Mouse (Mus musculus) midbrain, embryonic 12.5 days (tissue): ENCODE results near the gene Gm21972. TPM values are rescaled to one million over a fixed set of nuclear protein-coding genes. Genes with fewer than 3 reads are reported as not detected.
A peak's percentile ranks its signal among the peaks of the same experiment; 100 is the strongest.

Experiments
- ATAC-seq: fragments of 200-750 bp; cut with Nextera tagmentation; 2 replicates; pipeline ENCODE4 v1.8.0; 2017; ENCODE audit warnings: low read depth, moderate TSS enrichment, moderate library complexity; ENCODE audit not compliant: low FRiP score
- H3K27ac ChIP-seq: fragments of 300-500 bp; sonication (generic); replicated peaks from 2 replicates; pipeline ENCODE4 v1.5.1; 2016; ENCODE audit warnings: mild to moderate bottlenecking
- H3K27me3 ChIP-seq: fragments of 300-500 bp; sonication (generic); 2 replicates; pipeline ENCODE4 v1.6.1; 2016; ENCODE audit warnings: mild to moderate bottlenecking
- H3K36me3 ChIP-seq: fragments of 300-500 bp; sonication (generic); 2 replicates; pipeline ENCODE4 v1.6.1; 2016
- H3K4me1 ChIP-seq: fragments of 300-500 bp; sonication (generic); 2 replicates; pipeline ENCODE4 v1.6.1; 2016
- H3K4me2 ChIP-seq: fragments of 300-500 bp; sonication (generic); replicated peaks from 2 replicates; pipeline ENCODE4 v1.6.1; 2016; ENCODE audit warnings: mild to moderate bottlenecking, moderate library complexity
- H3K4me3 ChIP-seq: fragments of 300-500 bp; sonication (generic); 2 replicates; pipeline ENCODE4 v1.5.1; 2016; ENCODE audit warnings: mild to moderate bottlenecking
- H3K9ac ChIP-seq: fragments of 300-500 bp; sonication (generic); replicated peaks from 2 replicates; pipeline ENCODE4 v1.6.1; 2016; ENCODE audit warnings: mild to moderate bottlenecking, moderate library complexity
- H3K9me3 ChIP-seq: fragments of 300-500 bp; sonication (generic); 2 replicates; pipeline ENCODE4 v1.6.1; 2016; ENCODE audit warnings: mild to moderate bottlenecking
- WGBS: fragments of 180-500 bp; shearing (Covaris S2); methylation state at CpG from one replicate; pipeline ENCODE4 v1.1.7; 2016; 5-methylcytosine and 5-hydroxymethylcytosine counted together
- polyA plus RNA-seq: library from polyadenylated mRNA; unstranded; fragments of >200 nt; fragmentation: Nextera tagmentation; extraction: Ambion mirVana; gene quantifications from 2 replicates; pipeline ENCODE4 v1.2.1, GENCODE M21; 2016

Gene Gm21972
- polyA plus RNA-seq, 1 experiment from 2014 or later = not detected

GRCm38 (mm10) chr1:86176066-86176465 lies 42.6 kb downstream of the Gm21972 start:
- Histone ChIP-seq H3K4me3 (no peak overlapping the region), H3K9me3 (no peaks in the 10 kb centered on the region), H3K4me2 (no peak overlapping the region), H3K27ac (no peak overlapping the region), H3K9ac (no peak overlapping the region), H3K27me3 (no peaks in the 10 kb centered on the region), H3K4me1 (no peaks in the 10 kb centered on the region), H3K36me3 (peaks cover 53% of the 10 kb centered on the region)
- no peak for ATAC-seq
- WGBS = 94% methylated on average over 2 of the region's 2 CpGs

DNA sequence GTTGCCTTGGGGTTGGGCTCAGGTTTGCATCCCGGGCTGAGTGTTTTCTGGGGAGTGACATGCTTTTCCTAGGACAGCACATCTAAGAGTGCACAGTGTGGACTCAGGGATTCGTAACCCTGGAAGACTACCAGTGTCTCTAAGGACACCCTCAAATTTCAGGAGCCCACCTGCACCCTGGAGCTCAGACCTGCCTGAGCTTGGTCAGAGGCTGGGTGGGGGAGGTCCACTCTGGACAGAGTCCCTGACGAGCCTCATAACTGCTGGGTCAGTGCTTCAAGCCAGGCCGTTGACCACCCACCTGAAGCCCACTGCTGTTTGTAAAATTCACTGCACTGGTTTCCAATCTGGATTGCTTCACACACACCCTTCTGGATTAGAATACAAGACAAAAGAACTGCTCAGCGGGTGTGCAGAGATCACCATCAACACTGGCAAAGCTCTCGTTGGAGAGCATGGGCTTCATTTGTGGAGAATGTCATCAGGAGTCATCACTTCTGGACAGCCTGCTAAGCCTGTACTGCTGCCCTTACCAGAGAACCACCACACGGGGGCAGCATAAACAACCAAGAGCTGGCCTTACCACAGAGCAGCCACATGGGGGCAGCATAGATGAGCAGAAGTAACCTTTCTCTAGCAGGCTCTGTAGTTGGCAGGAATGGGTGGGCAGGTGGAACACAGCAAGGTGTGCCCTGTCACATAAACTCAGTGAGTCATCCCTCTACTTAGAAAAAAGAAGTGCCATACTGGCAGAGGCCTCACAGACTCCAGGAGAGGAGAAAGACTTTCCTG lies 45.2 kb downstream of the Gm21972 start:
- Histone ChIP-seq H3K4me3 (no peak overlapping the region), H3K9ac (no peak overlapping the region), H3K9me3 (no peaks in the 10 kb centered on the region), H3K4me1 (no peaks in the 10 kb centered on the region), H3K4me2 (no peak overlapping the region), H3K36me3 (peaks cover 44% of the 10 kb centered on the region), H3K27me3 (no peaks in the 10 kb centered on the region), H3K27ac (no peak overlapping the region)
- ATAC-seq = peak; percentile 69
- WGBS = 52% methylated on average over 7 of the region's 7 CpGs

- no peaks in the 10 kb centered on the region for H3K27me3 ChIP-seq
- H3K9ac ChIP-seq = no peak overlapping the region
- ATAC-seq = no peak
- no peak overlapping the region for H3K4me3 ChIP-seq
- H3K27ac ChIP-seq = no peak overlapping the region
- H3K4me2 ChIP-seq = no peak overlapping the region
- peaks cover 21% of the 10 kb centered on the region for H3K36me3 ChIP-seq
- no peaks in the 10 kb centered on the region for H3K4me1 ChIP-seq
- no peaks in the 10 kb centered on the region for H3K9me3 ChIP-seq
- WGBS = 83% methylated on average over 5 of the region's 5 CpGs
Observed at GRCm38 (mm10) chr1:86182004-86182709, 48.7 kb downstream of the Gm21972 start.

DNA sequence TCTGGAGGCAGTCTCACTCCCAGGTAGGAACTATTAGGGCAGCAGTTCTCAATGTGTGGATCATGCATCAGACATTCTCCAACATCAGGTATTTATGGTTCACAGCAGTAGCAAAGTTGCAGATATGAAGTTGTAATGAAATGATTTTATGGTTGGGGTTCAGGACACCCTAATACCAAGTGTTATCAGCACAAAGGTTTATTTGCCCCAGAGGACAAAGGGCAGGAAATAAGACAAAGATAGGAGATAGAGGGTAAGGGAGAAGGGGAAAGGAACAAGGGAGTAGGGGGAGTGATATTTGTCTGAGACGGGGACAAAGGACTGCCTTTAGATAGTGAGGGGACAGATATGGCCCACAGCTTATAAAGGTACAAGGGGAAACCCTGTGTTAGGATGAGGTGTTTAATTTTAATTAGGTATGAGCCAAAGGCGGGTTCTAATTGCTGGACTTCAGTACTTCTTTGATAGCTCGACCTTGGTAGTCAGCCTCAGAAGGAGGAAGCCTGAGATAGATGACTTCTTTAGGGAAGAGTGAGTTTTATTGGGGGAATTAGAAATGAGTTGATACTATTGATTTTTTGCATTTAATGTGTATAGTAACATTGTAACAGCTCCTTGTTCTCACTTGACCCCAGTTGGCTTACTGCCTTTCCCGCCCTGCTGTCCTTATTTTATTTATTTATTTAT lies 50.3 kb downstream of the Gm21972 start:
- ATAC-seq = no peak
- H3K27me3 ChIP-seq = no peaks in the 10 kb centered on the region
- 90% methylated on average over 4 of the region's 4 CpGs for WGBS

GRCm38 (mm10) chr1:86186762-86187161 lies 53.3 kb downstream of the Gm21972 start:
- no peak overlapping the region for H3K4me3 ChIP-seq
- ATAC-seq = no peak
- no peak overlapping the region for H3K4me2 ChIP-seq
- 90% methylated on average over 7 of the region's 7 CpGs for WGBS
- no peaks in the 10 kb centered on the region for H3K4me1 ChIP-seq
- no peak overlapping the region for H3K9ac ChIP-seq
- H3K27me3 ChIP-seq = no peaks in the 10 kb centered on the region
- peaks cover 28% of the 10 kb centered on the region for H3K36me3 ChIP-seq
- no peaks in the 10 kb centered on the region for H3K9me3 ChIP-seq
- no peak overlapping the region for H3K27ac ChIP-seq

More for the DNA sequence above, 50.3 kb downstream of the Gm21972 start:
- H3K4me2 ChIP-seq = no peak overlapping the region
- H3K9ac ChIP-seq = no peak overlapping the region
- no peaks in the 10 kb centered on the region for H3K4me1 ChIP-seq
- H3K36me3 ChIP-seq = peaks cover 14% of the 10 kb centered on the region
- H3K4me3 ChIP-seq = no peak overlapping the region
- no peaks in the 10 kb centered on the region for H3K9me3 ChIP-seq
- H3K27ac ChIP-seq = no peak overlapping the region

DNA sequence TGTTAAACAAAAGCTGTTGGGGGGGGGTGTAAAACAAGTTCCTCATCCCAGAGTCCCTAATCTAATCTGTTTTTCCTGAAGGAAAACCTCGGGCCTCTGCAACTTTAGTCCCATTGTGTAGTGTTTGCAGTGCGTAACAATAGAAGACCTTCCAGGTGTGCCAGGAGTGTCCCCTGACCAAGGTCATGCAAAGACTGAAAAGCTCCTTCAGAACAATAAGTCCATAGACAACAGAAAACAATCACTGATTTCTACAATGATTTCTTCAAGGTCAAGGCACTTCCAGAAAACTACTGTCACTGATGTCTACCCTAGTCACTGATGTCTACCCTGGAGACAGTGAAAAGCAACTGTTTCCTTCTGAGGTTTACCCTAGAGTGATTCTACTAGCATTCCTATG lies 54.4 kb downstream of the Gm21972 start:
- no peaks in the 10 kb centered on the region for H3K27me3 ChIP-seq
- H3K4me1 ChIP-seq = no peaks in the 10 kb centered on the region
- no peak overlapping the region for H3K4me3 ChIP-seq
- H3K9me3 ChIP-seq = no peaks in the 10 kb centered on the region
- H3K4me2 ChIP-seq = no peak overlapping the region
- H3K36me3 ChIP-seq = peaks cover 28% of the 10 kb centered on the region
- no peak overlapping the region for H3K27ac ChIP-seq
- WGBS = 70% methylated on average over 2 of the region's 2 CpGs
- H3K9ac ChIP-seq = no peak overlapping the region
- ATAC-seq = no peak

GRCm38 (mm10) chr1:86188271-86188670 lies 54.8 kb downstream of the Gm21972 start:
- H3K27ac ChIP-seq = no peak overlapping the region
- no peak overlapping the region for H3K4me3 ChIP-seq
- H3K4me1 ChIP-seq = no peaks in the 10 kb centered on the region
- no peaks in the 10 kb centered on the region for H3K27me3 ChIP-seq
- no peak overlapping the region for H3K9ac ChIP-seq
- peaks cover 27% of the 10 kb centered on the region for H3K36me3 ChIP-seq
- ATAC-seq = no peak
- no peak overlapping the region for H3K4me2 ChIP-seq
- 92% methylated on average over 2 of the region's 2 CpGs for WGBS
- H3K9me3 ChIP-seq = no peaks in the 10 kb centered on the region

DNA sequence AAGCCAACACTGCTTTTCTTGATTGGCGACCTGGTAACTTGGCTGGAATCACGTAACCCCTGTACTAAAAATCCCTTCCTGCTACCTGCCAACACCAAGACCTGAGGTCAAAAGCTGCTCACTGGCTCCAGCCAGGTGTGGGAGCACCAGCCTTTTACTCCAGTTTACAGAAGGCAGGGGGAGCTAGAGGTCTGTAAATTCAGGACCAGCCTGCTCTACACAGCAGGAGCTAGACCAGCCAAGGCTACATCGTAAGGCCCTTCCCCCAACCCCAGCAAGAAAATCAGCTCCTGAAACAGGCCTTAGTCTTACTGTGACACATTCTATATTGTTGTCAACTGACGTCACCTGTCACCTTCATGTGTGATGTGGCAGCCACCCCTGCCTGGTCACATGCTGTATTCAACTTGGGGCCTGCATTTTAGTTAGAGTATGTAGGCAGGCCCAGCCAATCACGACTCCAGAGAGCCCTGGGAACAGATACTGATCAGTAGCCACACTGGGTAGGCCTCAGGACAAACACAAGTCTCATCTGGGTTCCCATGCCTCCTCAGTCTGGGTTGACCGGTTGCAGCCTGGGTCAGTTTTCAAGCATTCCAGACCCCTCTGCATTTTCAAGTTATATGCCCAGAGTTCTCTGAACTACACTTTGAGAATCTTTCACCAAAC lies 55.7 kb downstream of the Gm21972 start:
- H3K9me3 ChIP-seq = no peaks in the 10 kb centered on the region
- peaks cover 31% of the 10 kb centered on the region for H3K36me3 ChIP-seq
- no peak overlapping the region for H3K4me2 ChIP-seq
- H3K9ac ChIP-seq = no peak overlapping the region
- no peaks in the 10 kb centered on the region for H3K27me3 ChIP-seq
- no peaks in the 10 kb centered on the region for H3K4me1 ChIP-seq
- 77% methylated on average over 6 of the region's 6 CpGs for WGBS
- no peak for ATAC-seq
- no peak overlapping the region for H3K4me3 ChIP-seq
- H3K27ac ChIP-seq = no peak overlapping the region

DNA sequence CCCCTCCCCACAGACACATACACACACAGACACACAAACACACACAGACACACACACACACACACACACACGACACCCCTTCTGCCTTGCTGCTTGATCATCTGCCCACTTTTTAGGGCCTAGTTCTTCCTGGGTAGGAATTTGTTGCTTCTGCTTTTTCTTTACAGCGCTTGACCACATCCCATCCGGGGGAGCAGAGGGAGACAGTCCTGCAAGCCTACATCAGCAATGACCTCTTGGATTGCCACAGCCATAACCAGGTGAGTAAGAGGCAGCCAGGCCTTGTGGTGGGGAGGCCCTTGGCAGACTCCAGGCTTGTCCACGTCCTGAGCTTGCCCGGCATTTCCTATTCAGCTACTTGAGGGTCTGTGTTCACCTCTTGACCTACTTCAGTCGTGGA lies 57.4 kb downstream of the Gm21972 start:
- H3K9ac ChIP-seq = no peak overlapping the region
- no peak overlapping the region for H3K27ac ChIP-seq
- no peak overlapping the region for H3K4me3 ChIP-seq
- H3K9me3 ChIP-seq = no peaks in the 10 kb centered on the region
- 88% methylated on average over 6 of the region's 6 CpGs for WGBS
- ATAC-seq = no peak
- no peak overlapping the region for H3K4me2 ChIP-seq
- no peaks in the 10 kb centered on the region for H3K4me1 ChIP-seq
- H3K36me3 ChIP-seq = peaks cover 39% of the 10 kb centered on the region
- H3K27me3 ChIP-seq = no peaks in the 10 kb centered on the region

DNA sequence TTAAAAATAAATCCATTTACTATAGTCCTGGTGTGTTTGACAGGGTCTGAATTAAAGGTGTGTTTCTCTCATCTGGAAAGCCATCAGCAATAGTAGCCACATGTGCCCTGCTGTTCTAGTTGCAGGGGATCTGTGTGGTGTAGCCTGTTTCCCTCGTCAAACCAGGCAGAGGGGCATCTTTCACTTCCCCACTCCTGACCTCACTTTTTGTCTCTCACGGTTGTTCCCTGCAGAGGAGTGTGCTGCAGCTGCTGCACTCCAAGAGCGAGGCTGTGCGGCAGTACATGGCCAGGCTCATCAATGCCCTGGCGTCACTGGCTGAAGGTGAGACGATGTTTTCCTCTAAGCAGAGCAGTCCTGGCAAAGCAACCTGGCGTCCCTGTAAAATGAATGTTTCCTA lies 60.6 kb downstream of the Gm21972 start:
- no peaks in the 10 kb centered on the region for H3K27me3 ChIP-seq
- no peak for ATAC-seq
- no peak overlapping the region for H3K4me2 ChIP-seq
- H3K27ac ChIP-seq = no peak overlapping the region
- 76% methylated on average over 7 of the region's 7 CpGs for WGBS
- no peak overlapping the region for H3K4me3 ChIP-seq
- no peaks in the 10 kb centered on the region for H3K4me1 ChIP-seq
- no peak overlapping the region for H3K9ac ChIP-seq
- H3K9me3 ChIP-seq = no peaks in the 10 kb centered on the region
- H3K36me3 ChIP-seq = peaks cover 58% of the 10 kb centered on the region

DNA sequence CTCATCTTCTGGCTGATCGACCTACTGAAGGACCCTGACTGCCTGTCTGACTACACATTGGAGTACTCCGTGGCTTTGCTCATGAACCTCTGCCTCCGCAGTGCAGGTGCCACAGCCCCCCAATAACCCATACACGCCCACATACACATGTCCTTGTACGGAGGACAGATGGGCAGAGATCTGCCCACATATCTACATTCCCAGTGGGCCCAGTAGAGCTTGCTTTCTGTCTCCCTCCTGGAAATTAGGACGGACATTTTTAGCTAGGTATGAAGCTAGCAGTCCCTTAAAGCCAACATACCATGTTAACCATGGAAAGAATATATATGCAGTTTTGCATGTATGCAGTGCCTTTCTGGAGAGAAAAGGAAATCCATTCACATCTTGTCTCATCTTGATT lies 64.8 kb downstream of the Gm21972 start:
- WGBS = 83% methylated on average over 6 of the region's 6 CpGs
- no peaks in the 10 kb centered on the region for H3K4me1 ChIP-seq
- no peaks in the 10 kb centered on the region for H3K27me3 ChIP-seq
- no peak overlapping the region for H3K9ac ChIP-seq
- no peak overlapping the region for H3K4me2 ChIP-seq
- H3K9me3 ChIP-seq = no peaks in the 10 kb centered on the region
- no peak overlapping the region for H3K27ac ChIP-seq
- no peak for ATAC-seq
- H3K36me3 ChIP-seq = peaks cover 79% of the 10 kb centered on the region
- no peak overlapping the region for H3K4me3 ChIP-seq

DNA sequence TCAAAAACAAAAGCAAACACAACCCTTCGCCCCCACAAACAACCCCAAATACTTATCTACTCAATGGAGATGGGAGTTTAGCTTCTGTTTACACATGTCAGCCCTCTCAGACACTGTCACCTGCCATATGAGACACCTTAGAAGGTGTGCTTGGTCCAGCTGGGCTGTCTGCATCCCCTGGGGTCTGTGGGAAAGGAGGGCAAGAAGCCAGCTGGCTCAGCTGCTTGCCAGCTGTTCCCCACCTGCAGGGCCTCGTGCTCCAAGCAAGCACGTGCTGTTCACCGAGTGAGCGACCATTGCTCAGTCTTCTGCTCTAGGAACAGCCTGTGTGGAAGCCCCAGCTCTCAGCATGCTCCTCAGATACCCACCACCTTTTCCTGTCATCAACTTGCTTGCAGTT lies 65.6 kb downstream of the Gm21972 start:
- Histone ChIP-seq H3K27ac (no peak overlapping the region), H3K36me3 (peaks cover 83% of the 10 kb centered on the region), H3K4me2 (no peak overlapping the region), H3K27me3 (no peaks in the 10 kb centered on the region), H3K4me3 (no peak overlapping the region), H3K4me1 (no peaks in the 10 kb centered on the region), H3K9ac (no peak overlapping the region), H3K9me3 (peaks cover 2% of the 10 kb centered on the region; the same call in 1 of the 2 replicates)
- 85% methylated on average over 5 of the region's 5 CpGs for WGBS
- no peak for ATAC-seq
